Mouse (Mus musculus): Measurements from ENCODE around the gene Tctn1.

GRCm38 (mm10) chr5:122192347-122192746, 71.9 kb downstream of the Tctn1 start:
- TF ChIP-seq POLR2A (IDR thresholded peaks at IDR 0.05; ENCODE audit: low read depth, low read length): no peak
- peak; percentile 32; the same call in 1 of the 2 replicates for TF ChIP-seq CTCF (IDR thresholded peaks at IDR 0.05; ENCODE audit: extremely low read depth, insufficient read depth, insufficient read length, insufficient replicate concordance)
